Mouse (Mus musculus) CH12.LX (cell line): ENCODE data around the gene Isg20l2.

Experiments used
- CHD2 ChIP-seq: IDR thresholded peaks from 2 replicates; pipeline ENCODE4 v1.6.1; 2011; ENCODE audit warnings: low read length, improper control_type of control experiment
- CTCF ChIP-seq, 2 experiments: IDR thresholded peaks in 1 of 2; conservative IDR thresholded peaks in 1 of 2; 2 replicates each; pipeline ENCODE4 v1.5.1; 2011 to 2012; ENCODE audit warnings: low read depth in 2 of 2, low read length in 2 of 2, improper control_type of control experiment in 1 of 2, inconsistent platforms in 1 of 2, mild to moderate bottlenecking in 1 of 2, moderate library complexity in 1 of 2
- EP300 ChIP-seq: IDR thresholded peaks from 2 replicates; pipeline ENCODE4 v1.6.1; 2011; ENCODE audit warnings: low read length, improper control_type of control experiment
- HCFC1 ChIP-seq: IDR thresholded peaks from 2 replicates; pipeline ENCODE4 v1.6.1; 2012; ENCODE audit warnings: low read depth, mild to moderate bottlenecking, inconsistent platforms, low read length, improper control_type of control experiment
- MAFK ChIP-seq: IDR thresholded peaks from 2 replicates; pipeline ENCODE4 v1.6.1; 2011; ENCODE audit warnings: low read length, improper control_type of control experiment; ENCODE audit not compliant: insufficient replicate concordance
- MAX ChIP-seq: IDR thresholded peaks from 2 replicates; pipeline ENCODE4 v1.6.1; 2011; ENCODE audit warnings: low read length, improper control_type of control experiment
- MAZ ChIP-seq: IDR thresholded peaks from 2 replicates; pipeline ENCODE4 v1.6.1; 2012; ENCODE audit warnings: low read depth, mild to moderate bottlenecking, inconsistent platforms, low read length, improper control_type of control experiment, moderate library complexity
- POLR2A ChIP-seq: IDR thresholded peaks from 2 replicates; pipeline ENCODE4 v1.6.1; 2011; ENCODE audit warnings: low read depth, mild to moderate bottlenecking, improper control_type of control experiment, low read length
- SIN3A ChIP-seq: IDR thresholded peaks from 2 replicates; pipeline ENCODE4 v1.6.1; 2012; ENCODE audit warnings: low read length, improper control_type of control experiment, inconsistent platforms
- SMC3 ChIP-seq: IDR thresholded peaks from 2 replicates; pipeline ENCODE4 v1.6.1; 2011; ENCODE audit warnings: low read depth, low read length, improper control_type of control experiment
- UBTF ChIP-seq: IDR thresholded peaks from 2 replicates; pipeline ENCODE4 v1.6.1; 2012; ENCODE audit warnings: low read depth, mild to moderate bottlenecking, inconsistent platforms, low read length, improper control_type of control experiment, moderate library complexity
- USF2 ChIP-seq: conservative IDR thresholded peaks from 2 replicates; pipeline ENCODE4 v1.6.1; 2011; ENCODE audit warnings: low read depth, low read length, improper control_type of control experiment

DNA sequence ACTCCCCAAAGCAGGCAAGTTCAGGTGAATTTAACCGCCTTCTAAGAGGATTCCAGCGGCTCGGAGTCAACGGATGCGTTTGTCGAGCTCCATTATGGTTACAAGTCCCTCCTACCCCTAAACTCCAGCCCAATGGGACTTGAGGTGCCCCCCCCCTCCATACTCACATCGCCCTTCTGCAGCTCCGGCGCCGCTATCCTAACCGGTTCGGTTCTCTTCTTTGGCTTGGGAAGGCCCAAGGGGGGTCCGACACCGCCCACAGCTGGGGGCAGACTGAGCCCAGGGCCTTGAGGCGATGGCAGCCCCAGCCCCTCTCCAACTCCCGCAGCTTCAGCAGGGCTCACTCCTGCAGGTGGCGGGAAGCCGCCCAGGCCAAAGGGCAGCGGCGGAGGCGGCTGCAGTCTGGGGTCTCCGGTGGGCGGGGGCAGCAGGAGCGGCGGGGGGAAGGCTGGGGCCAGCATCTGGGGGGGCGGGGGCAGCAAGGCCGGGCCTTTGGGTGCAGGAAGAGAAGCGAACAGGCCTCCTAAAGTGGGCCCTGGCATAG, 45.3 kb upstream of the Isg20l2 start:
- TF ChIP-seq MAX (no peak), USF2 (no peak), CTCF (conservative IDR thresholded peaks at IDR 0.05 in 1 of 2, IDR thresholded peaks at IDR 0.05 in 1 of 2; ENCODE audit: low read depth in 2 of 2, low read length in 2 of 2) (no peak), POLR2A (no peak), CHD2 (no peak), SIN3A (no peak), SMC3 (no peak), HCFC1 (no peak), EP300 (no peak), MAFK (no peak), UBTF (no peak), MAZ (no peak)
